Mouse (Mus musculus): Measurements from ENCODE around the gene Zfp382. TPM values are rescaled to one million over a fixed set of nuclear protein-coding genes. Genes with fewer than 3 reads are reported as not detected.
A peak's percentile ranks its signal among the peaks of the same experiment; 100 is the strongest.
"Not testable (repeated sequence)": the region's sequence is repeated elsewhere in the genome, so short reads cannot be mapped to it uniquely, and the experiment has no call there.

The Zfp382 gene
- total RNA-seq, 2 experiments from 2014 or later = 10.5 to 11.0 TPM

DNA sequence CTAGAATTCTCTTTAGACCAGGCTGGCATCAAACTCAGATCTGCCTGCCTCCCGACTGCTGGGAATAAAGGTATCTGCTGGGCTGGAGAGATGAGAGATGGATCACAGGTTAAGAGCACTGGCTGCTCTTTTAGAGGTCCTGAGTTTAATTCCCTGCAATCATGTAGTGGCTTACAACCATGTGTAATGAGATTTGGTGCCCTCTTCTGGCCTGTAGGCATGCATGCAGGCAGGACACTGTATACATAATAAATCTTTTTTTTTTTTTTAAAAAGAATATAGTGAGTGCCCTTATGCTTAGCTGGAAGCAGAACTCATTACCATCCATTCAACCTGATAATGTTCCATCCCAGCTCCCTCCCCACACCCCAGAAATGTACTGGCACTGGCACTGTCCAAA, 32.3 kb downstream of the Zfp382 start:
- DNase-seq = no peak

DNA sequence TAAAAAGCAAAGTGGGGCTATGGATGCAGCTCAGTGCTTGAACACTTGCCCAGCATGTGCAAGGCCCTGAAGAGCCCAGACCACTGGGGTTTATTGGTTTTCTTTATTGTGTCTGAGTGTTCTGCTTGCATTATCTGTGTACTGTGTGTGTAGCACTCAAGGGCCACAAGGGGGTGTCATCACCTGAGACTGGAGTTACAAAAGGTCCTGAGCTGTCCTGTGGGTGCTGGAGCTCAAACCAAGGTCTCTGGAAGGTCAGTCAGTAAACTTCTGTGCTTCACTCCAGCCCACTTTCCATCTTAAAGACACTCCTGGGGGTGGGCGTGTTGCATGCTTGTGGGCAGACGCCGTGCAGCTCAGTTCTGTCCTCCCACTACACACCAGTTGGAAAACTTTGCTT, 33.8 kb downstream of the Zfp382 start:
- DNase-seq = no peak

DNA sequence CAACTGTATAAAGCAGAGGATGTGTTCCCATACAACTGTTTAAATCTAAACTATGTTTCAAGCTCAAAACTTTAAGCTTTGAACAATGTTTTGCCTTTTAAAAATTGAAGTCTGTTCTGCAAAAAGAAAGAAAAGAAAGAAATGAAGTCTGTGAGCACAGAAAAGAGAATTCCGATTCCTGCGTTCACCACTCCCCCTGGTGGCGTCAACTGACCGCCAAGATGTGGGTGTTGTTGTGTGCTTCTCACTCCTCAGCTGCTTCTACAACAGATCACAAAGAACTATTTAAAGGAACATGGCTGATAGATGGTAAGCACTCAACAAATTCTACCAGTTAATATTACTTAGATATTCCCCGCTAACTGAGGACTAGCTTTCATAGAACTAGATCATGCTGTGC, 41.4 kb downstream of the Zfp382 start:
- no peak for DNase-seq

DNA sequence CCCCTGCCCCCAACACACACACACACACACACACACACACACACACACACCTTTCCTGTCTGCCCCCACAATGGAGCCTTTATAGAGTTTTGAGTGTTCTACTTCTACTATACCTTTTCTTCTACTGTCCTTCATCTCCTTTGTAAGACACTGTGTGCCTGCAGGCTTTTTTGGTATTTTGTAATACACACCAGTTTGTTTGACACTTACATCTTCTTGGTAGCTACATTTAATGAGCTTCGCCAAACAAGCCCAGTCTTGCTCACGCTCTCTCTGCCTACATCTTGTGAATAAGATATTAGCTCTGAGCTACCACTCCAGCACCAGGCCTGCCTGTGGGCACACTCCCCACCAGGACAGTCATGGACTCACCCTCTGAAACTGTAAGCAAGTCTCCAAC, 43.0 kb downstream of the Zfp382 start:
- no peak for DNase-seq

DNA sequence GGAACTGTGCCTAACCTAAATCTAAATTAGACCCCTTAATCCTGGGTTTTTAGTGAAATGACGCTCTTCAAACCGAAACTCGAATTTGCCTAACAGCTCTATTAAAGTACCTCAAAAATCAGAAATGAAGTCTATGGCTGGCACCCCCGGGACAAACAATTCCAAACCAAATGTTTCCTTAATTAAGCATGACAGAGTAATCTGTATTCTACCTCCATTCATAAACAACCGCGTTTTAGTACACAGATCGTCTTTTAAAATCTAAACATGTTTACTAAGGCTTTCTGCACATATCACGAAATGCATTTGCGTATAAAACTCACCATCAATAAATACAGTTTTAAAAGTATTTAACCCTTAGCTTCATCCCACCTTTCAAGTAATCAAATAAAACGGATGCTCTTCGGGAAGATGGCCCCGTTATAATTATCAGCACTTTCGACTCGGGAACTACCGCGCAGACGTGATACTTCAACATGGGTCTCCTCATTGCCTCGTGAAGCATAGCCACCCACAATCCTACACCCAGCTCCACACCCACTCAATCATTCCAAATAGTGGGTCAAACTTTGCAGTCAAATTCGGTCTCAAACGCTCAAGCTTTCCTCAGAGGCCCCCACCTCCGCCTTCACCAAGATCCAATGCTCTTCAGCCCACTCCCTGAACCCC, 47.3 kb downstream of the Zfp382 start:
- DNase-seq = no peak

DNA sequence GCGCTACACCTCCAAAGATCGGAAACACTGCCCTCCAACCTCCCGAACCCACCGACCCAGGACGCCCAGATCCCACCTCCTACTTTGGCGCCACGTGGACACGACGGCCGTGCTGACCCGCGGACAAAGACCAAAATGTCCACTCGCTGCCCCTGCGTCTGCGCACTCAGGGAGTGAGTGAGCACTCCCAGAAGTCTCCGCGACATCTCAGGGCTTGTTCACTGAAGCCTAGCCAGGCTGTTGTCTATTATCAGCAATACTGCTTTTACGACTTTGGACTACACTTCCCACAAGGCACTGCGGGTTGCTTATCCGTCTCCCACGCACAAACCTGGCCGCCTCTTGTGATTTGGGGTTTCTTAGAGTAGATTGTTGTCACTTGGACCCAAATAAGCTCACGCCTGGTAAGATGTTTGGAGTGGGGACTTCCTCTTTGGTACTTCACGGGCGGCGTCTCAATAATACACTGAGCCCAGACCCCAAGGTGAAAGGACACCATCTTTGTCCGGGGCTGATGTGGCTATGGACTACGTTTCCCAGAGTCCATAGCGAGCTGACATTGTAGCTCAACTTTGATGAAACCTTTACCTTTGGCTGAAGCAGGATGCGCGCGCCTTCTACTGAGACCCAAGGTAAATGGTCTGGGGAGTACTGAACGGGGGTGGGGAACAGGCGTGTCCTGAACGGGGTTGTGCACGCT, 48.0 kb downstream of the Zfp382 start, which contains the start of gene Zfp146:
Gene Zfp146 (minus strand): TSS at position 168 of the 700 bp plus-strand sequence.
- DNase-seq = peak; percentile 90

DNA sequence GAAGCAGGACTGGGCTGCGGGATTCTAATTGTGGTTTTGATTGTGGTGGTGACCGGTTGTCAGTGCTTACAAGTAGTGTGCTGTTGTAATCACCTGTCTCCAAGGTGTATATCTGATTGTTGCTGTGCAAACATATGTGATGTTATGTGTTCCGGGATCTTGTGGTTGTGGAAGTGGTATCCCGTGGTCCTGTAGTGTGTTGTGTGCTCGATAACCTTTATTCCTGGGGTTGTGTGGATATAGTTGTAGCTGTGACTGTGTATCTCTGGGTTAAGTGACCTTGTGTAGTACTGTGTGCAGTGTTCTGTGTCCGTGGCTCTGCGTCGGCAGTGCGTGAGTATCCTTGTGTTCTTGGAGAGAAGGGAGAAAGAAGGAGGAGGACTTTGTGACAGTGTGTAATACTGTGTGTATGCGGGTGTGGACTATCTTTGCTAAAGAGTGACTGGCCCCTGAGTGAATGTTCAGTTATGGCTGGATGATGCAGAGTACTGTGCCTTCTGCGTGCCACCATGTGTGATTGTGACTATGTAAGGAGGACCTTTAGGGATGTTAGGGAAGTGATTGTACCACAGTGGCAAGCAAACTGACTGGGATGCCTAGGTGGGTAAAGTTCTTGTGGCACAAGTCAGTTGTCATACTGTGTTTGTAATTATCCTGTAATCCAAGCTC, 48.7 kb downstream of the Zfp382 start:
- no peak for DNase-seq

DNA sequence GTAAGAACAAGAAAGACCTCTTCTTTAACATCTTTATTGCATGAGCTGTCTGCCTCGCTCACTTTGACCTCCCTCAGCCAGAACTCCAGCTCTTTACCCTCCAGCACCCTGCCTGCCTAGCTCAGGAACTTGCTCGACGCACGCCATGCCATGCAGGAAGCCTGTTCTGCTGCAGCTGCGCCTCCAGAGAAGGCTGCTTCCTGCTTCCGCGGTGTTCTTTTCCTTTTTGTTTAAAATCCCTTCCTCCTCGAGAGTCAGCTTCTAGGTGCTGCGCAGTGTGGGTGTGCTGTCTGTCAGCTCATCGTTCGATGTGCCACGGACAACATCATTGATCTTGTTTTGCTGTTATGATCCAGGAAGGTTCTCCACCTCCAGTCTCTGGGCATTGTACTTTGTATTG, 54.7 kb downstream of the Zfp382 start:
- no peak for DNase-seq

DNA sequence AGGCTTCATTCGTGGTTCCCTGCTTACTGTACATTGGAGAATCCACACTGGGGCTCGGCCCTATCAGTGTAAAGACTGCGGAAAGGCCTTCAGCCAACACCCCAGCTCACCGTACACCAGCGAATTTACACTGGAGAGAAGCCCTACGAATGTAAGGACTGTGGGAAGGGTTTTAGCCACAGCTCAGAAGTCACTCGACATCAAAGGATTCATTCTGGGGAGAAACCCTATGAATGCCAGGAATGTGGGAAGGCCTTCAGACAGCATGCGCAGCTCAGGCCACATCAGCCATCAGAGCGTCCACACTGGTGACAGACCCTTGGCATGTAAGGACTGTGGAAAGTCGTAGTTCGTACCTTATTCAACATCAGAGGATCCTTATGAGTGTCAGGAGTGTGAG, 56.5 kb downstream of the Zfp382 start:
- no peak for DNase-seq

DNA sequence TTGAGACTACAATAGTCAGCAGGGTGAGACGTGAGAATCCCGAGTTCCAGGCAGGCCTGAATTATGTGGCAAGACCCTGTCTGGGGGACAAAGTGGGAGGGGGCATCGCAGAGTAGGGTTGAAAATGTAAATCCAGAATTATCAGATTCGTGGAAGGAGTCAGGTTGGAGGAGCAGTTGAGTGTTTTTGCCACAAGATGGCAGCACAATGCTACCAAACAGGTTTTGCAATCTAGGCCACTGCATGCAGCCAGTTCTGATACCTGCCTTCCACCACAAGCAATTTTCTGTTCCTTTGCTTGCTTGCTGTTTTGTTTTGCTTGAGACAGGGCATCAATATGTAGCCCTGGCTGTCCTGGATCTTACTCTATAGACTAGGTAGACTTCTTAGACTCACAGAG, 59.6 kb downstream of the Zfp382 start:
- DNase-seq = peak; percentile 84

DNA sequence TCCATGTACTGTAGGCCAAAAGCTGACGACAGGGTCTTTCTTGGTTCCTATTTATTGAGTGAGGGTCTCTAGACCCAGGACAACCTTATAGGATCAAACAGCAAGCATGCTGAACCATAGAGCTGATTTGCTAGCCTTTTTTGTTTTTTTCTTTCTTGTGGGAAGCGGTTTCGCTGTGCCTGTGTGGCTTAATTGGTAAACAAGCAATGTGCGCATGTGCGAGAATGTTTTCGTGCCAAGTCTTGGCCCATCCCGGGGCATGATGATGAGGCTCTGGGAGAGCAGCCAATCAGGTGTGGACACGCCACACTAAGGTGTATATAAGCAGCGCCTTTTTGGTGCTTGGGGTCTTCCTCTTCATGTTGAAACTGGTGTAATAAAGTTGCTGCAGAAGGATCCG, 60.2 kb downstream of the Zfp382 start:
- DNase-seq = not testable (repeated sequence)

DNA sequence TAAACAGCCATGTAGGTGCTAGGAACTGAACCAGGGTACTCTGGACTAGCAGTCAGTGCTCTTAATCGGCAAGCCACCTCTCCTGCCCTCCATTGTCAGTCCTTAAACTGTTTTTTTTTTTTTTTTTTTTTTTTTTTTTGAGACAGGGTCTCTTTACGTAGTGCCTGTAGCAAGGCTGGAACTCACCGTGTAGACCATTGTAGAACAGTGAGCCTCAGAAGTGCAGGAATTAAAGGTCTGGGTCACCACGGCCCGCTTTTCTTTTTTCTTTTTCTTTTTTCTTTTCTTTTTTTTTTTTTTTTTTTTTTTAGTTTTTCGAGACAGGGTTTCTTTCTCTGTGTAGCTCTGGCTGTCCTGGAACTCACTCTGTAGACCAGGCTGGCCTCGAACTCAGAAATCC, 61.4 kb downstream of the Zfp382 start:
- not testable (repeated sequence) for DNase-seq

DNA sequence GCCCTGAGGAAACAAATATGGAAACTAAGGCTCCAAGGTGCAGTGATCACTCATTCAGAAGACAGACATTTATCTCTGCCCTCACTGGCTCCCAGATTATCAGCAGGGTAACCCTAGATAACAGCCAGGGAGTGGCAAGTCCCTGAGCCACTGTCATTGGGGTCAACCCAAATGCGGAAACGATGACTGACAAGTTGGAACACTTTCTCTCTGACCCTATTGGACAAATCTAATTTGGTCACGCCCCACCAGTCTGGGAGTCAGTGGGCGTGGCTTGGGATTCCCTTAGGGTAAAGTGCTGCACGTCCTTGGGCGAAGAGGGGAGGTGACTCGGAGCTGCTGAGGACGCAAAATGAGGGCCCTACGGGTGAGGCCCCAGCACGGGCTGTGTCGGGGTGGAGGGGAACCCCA, 62.1 kb downstream of the Zfp382 start, which contains the start of gene Cox7a1:
Gene Cox7a1 (plus strand): TSS at position 266 of the 411 bp plus-strand sequence.
- DNase-seq = peak; percentile 93

Small RNA genes lying within 50 kb of the gene (microRNA-seq; reads per million reads assigned to microRNA genes)
- 0 reads per million in 2 experiments for gene Gm23368

Other genes with a start within 250 kb of the Zfp382 start
- 10 to 100 TPM; 11.9 to 13.2 TPM for gene Zfp27, start 215.4 kb upstream of the Zfp382 start, total RNA-seq (2021)
- gene Zfp383, start 213.7 kb upstream of the Zfp382 start, total RNA-seq (2021) = 1 to 10 TPM; 8.5 to 9.4 TPM
- gene Zfp74, start 167.9 kb upstream of the Zfp382 start, total RNA-seq (2021) = 1 to 10 TPM; 6.5 to 7.1 TPM
- gene Zfp568, start 138.0 kb upstream of the Zfp382 start, total RNA-seq (2021) = 10 to 100 TPM; 83.8 to 87.0 TPM
- gene Zfp14, start 70.6 kb upstream of the Zfp382 start, total RNA-seq (2021) = 1 to 10 TPM; 1.8 to 2.1 TPM
- 1 to 10 TPM in 1 of 2 experiments, under 1 TPM in 1; 0.23 to 1.0 TPM for gene Zfp82, start 49.0 kb upstream of the Zfp382 start, total RNA-seq (2021)
- gene Gm26920, start 31.5 kb upstream of the Zfp382 start, total RNA-seq (2021) = under 1 TPM in 1 of 2 experiments, not detected in 1; 0.74 TPM
- 1 to 10 TPM; 2.8 to 3.5 TPM for gene Zfp566, start 31.4 kb upstream of the Zfp382 start, total RNA-seq (2021)
- gene Zfp260, start 27.2 kb upstream of the Zfp382 start, total RNA-seq (2021) = 10 to 100 TPM; 44.2 to 46.1 TPM
- gene Zfp146, start 47.8 kb downstream of the Zfp382 start, total RNA-seq (2021) = 10 to 100 TPM; 45.3 to 46.6 TPM
- gene Cox7a1, start 62.2 kb downstream of the Zfp382 start, total RNA-seq (2021) = 100 to 1,000 TPM; 693 to 795 TPM
- 100 to 1,000 TPM; 251 to 261 TPM for gene Capns1, start 76.9 kb downstream of the Zfp382 start, total RNA-seq (2021)
- 10 to 100 TPM; 61.9 to 70.3 TPM for gene Polr2i, start 110.0 kb downstream of the Zfp382 start, total RNA-seq (2021)
- 10 to 100 TPM; 77.2 to 78.9 TPM for gene Tbcb, start 110.3 kb downstream of the Zfp382 start, total RNA-seq (2021)
- gene Ovol3, start 113.8 kb downstream of the Zfp382 start, total RNA-seq (2021) = not detected
- under 1 TPM; 0.38 to 0.54 TPM for gene Thap8, start 158.2 kb downstream of the Zfp382 start, total RNA-seq (2021)
- gene Wdr62, start 158.5 kb downstream of the Zfp382 start, total RNA-seq (2021) = 10 to 100 TPM in 1 of 2 experiments, 1 to 10 TPM in 1; 9.7 to 12.3 TPM
- gene Clip3, start 169.8 kb downstream of the Zfp382 start, total RNA-seq (2021) = 10 to 100 TPM; 10.1 to 12.8 TPM
- gene Alkbh6, start 186.8 kb downstream of the Zfp382 start, total RNA-seq (2021) = 10 to 100 TPM; 29.4 to 30.8 TPM
- gene Syne4, start 192.9 kb downstream of the Zfp382 start, total RNA-seq (2021) = 1 to 10 TPM; 1.3 to 3.2 TPM
- gene E130208F15Rik, start 199.8 kb downstream of the Zfp382 start, total RNA-seq (2021) = under 1 TPM; 0.70 to 0.91 TPM
- 10 to 100 TPM; 15.5 to 16.6 TPM for gene Sdhaf1, start 202.0 kb downstream of the Zfp382 start, total RNA-seq (2021)
- gene Lrfn3, start 240.8 kb downstream of the Zfp382 start, total RNA-seq (2021) = 1 to 10 TPM; 1.4 to 2.2 TPM

Data from heart, postnatal 4 days (tissue).